Mouse (Mus musculus) macrophage (primary cell): ENCODE data around the gene Pom121l2. TPM values are rescaled to one million over a fixed set of nuclear protein-coding genes. Genes with fewer than 3 reads are reported as not detected.

Experiments used
- H3K27ac ChIP-seq: fragments of 350-480 bp; formaldehyde crosslinking; 2 replicates; pipeline ENCODE4 v1.9.0; 2021
- H3K36me3 ChIP-seq: fragments of 350-480 bp; formaldehyde crosslinking; 2 replicates; pipeline ENCODE4 v1.9.0; 2021; ENCODE audit errors: inconsistent target
- H3K4me3 ChIP-seq: fragments of 350-480 bp; formaldehyde crosslinking; 2 replicates; pipeline ENCODE4 v1.9.0; 2021; ENCODE audit errors: inconsistent target
- H3K79me2 ChIP-seq: fragments of 350-480 bp; formaldehyde crosslinking; 2 replicates; pipeline ENCODE4 v1.9.0; 2021; ENCODE audit errors: inconsistent target
- WGBS: methylation state at CpG from one replicate; pipeline ENCODE4 v1.1.7; 2026; ENCODE audit warnings: inconsistent platforms; ENCODE audit not compliant: missing documents; 5-methylcytosine and 5-hydroxymethylcytosine counted together
- polyA plus RNA-seq: library from polyadenylated mRNA; stranded (reverse); fragments of 250-400 nt; gene quantifications from 3 replicates; pipeline ENCODE4 v1.2.4, GENCODE M21; 2018; ENCODE audit warnings: inconsistent platforms
- total RNA-seq, 78 experiments: library from RNA; depleted of rRNA; stranded (reverse); fragments of 250-400 nt; gene quantifications; 1 replicate in 9 of 78; 2 replicates in 24 of 78; 3 replicates in 43 of 78; 4 replicates in 2 of 78; pipeline ENCODE4 v1.2.4; 2018; ENCODE audit warnings: inconsistent platforms in 56 of 78

The Pom121l2 gene
- not detected for total RNA-seq (2018; cell fraction: chromatin; rRNA removed)
- total RNA-seq (2018; cell fraction: cytosol; rRNA removed) = not detected
- total RNA-seq (2018; cell fraction: nucleus; rRNA removed) = not detected
- not detected in 3 replicates for polyA plus RNA-seq

- H3K4me3 ChIP-seq = no peak within 1 kb of the TSS
- H3K36me3 ChIP-seq = no peaks in the 10 kb centered on the region
- H3K27ac ChIP-seq = no peak within 1 kb of the TSS
- no peaks in the 10 kb centered on the region for H3K79me2 ChIP-seq
- 4% methylated on average over 58 of the region's 58 CpGs for WGBS
These were observed at the start of gene Pom121l2 for GRCm38 (mm10) chr13:21980981-21981802. Pom121l2 (plus strand) TSS chr13:21981194.

- H3K79me2 ChIP-seq = no peaks in the 10 kb centered on the region
- H3K36me3 ChIP-seq = no peaks in the 10 kb centered on the region
- 100% methylated on average over 2 of the region's 6 CpGs for WGBS
- H3K27ac ChIP-seq = no peak overlapping the region
- no peak overlapping the region for H3K4me3 ChIP-seq
These were observed 49.3 kb upstream of the Pom121l2 start for GRCm38 (mm10) chr13:21931740-21932139.

- Histone ChIP-seq H3K4me3 (no peak overlapping the region), H3K27ac (no peak overlapping the region), H3K79me2 (no peaks in the 10 kb centered on the region), H3K36me3 (no peaks in the 10 kb centered on the region)
- 85% methylated on average over 28 of the region's 28 CpGs for WGBS
These were observed 47.1 kb upstream of the Pom121l2 start for GRCm38 (mm10) chr13:21933626-21934548.

GRCm38 (mm10) chr13:21934982-21935791 lies 45.8 kb upstream of the Pom121l2 start:
- Histone ChIP-seq H3K27ac (no peak overlapping the region), H3K79me2 (no peaks in the 10 kb centered on the region), H3K4me3 (no peak overlapping the region; the same call in 1 of the 2 replicates), H3K36me3 (no peaks in the 10 kb centered on the region)
- WGBS = 27% methylated on average over 17 of the region's 17 CpGs

- Histone ChIP-seq H3K27ac (no peak overlapping the region), H3K36me3 (no peaks in the 10 kb centered on the region), H3K4me3 (no peak overlapping the region; the same call in 1 of the 2 replicates), H3K79me2 (no peaks in the 10 kb centered on the region)
- WGBS = 52% methylated on average over 7 of the region's 7 CpGs
These were observed 45.2 kb upstream of the Pom121l2 start for GRCm38 (mm10) chr13:21935833-21936232.

GRCm38 (mm10) chr13:21936968-21937367 lies 44.0 kb upstream of the Pom121l2 start:
- no peaks in the 10 kb centered on the region for H3K79me2 ChIP-seq
- no peak overlapping the region for H3K4me3 ChIP-seq
- no peak overlapping the region for H3K27ac ChIP-seq
- no peaks in the 10 kb centered on the region for H3K36me3 ChIP-seq
- 61% methylated on average over 17 of the region's 17 CpGs for WGBS

- H3K79me2 ChIP-seq = no peaks in the 10 kb centered on the region
- no peaks in the 10 kb centered on the region for H3K36me3 ChIP-seq
- H3K4me3 ChIP-seq = peak overlapping the region; percentile 56
- WGBS = under 1% methylated on average over 19 of the region's 19 CpGs
- peak overlapping the region; percentile 51 for H3K27ac ChIP-seq
These were observed 40.8 kb upstream of the Pom121l2 start for GRCm38 (mm10) chr13:21940213-21940612.

GRCm38 (mm10) chr13:21940811-21941321 lies 40.1 kb upstream of the Pom121l2 start:
- Histone ChIP-seq H3K36me3 (no peaks in the 10 kb centered on the region), H3K27ac (peak overlapping the region; percentile 51), H3K4me3 (peak overlapping the region; percentile 56), H3K79me2 (no peaks in the 10 kb centered on the region)
- 0% methylated on average over 16 of the region's 16 CpGs for WGBS

GRCm38 (mm10) chr13:21943644-21944043 lies 37.4 kb upstream of the Pom121l2 start:
- no peak overlapping the region for H3K27ac ChIP-seq
- H3K79me2 ChIP-seq = no peaks in the 10 kb centered on the region
- no peaks in the 10 kb centered on the region for H3K36me3 ChIP-seq
- 100% methylated on average over 1 of the region's 1 CpGs for WGBS
- H3K4me3 ChIP-seq = no peak overlapping the region

GRCm38 (mm10) chr13:21944592-21944925 lies 36.4 kb upstream of the Pom121l2 start:
- Histone ChIP-seq H3K4me3 (peak overlapping the region; percentile 70), H3K36me3 (no peaks in the 10 kb centered on the region), H3K79me2 (no peaks in the 10 kb centered on the region), H3K27ac (no peak overlapping the region)
- 2% methylated on average over 7 of the region's 7 CpGs for WGBS

GRCm38 (mm10) chr13:21944926-21945740 lies 35.9 kb upstream of the Pom121l2 start, which contains the start of gene Zfp184:
Zfp184 (plus strand) TSS chr13:21945094.
- no peaks in the 10 kb centered on the region for H3K79me2 ChIP-seq
- H3K27ac ChIP-seq = no peak within 1 kb of the TSS
- no peaks in the 10 kb centered on the region for H3K36me3 ChIP-seq
- H3K4me3 ChIP-seq = peak within 1 kb of the TSS; percentile 70
- WGBS = 2% methylated on average over 49 of the region's 50 CpGs

- WGBS = 80% methylated on average over 1 of the region's 1 CpGs
- Histone ChIP-seq H3K79me2 (no peaks in the 10 kb centered on the region), H3K27ac (no peak overlapping the region), H3K36me3 (no peaks in the 10 kb centered on the region), H3K4me3 (no peak overlapping the region)
These were observed 11.7 kb upstream of the Pom121l2 start for GRCm38 (mm10) chr13:21969269-21969668.

- Histone ChIP-seq H3K79me2 (no peaks in the 10 kb centered on the region), H3K4me3 (no peak overlapping the region), H3K36me3 (no peaks in the 10 kb centered on the region), H3K27ac (no peak overlapping the region)
- WGBS = 66% methylated on average over 2 of the region's 2 CpGs
These were observed 11.2 kb upstream of the Pom121l2 start for GRCm38 (mm10) chr13:21969816-21970215.
